ENCODE assay signal across 27 mouse cellular contexts in the genomic region with DNA sequence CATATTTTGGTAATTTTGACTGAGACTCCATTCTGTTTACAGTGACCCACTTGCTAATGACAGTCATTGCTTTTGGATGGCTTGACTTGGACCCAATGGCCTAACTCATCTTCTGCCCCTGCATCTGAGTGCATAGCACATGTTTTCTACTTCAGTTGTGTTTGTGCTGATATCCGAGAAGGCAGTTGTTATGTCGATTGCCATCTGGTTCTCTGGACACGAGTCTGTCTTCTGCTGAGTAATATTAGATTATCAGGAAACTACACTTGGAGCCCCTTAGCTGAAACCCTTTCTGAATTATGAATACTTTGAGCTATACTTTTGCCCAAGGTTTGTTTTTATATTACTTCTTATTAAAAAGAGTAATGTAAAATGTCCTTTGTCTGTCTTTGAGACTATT. TPM values are rescaled to one million over a fixed set of nuclear protein-coding genes. Genes with fewer than 3 reads are reported as not detected.
DNase-seq lines count a peak whose midpoint lies in the region; ATAC-seq and TF ChIP-seq lines count a peak whose summit lies in the region.
"Had no signal": no experiment of that assay in that cellular context is flagged by ENCODE, and none has a peak within 500 bp of the region (broad histone marks: within the 10 kb centered on the region; RNA-seq: fewer than 3 reads in every experiment).

No protein-coding gene starts in this region.

- H3K36me3 ChIP-seq in G1E (replicated peaks): peaks cover 4% of the 10 kb centered on the region
- H3K36me3 ChIP-seq in liver, embryonic 12.5 days: 0 out of 2 replicates have a peak, but pooled peaks cover 5% of the 10 kb centered on the region
- H3K36me3 ChIP-seq in liver, postnatal 0 days (replicated peaks; ENCODE audit: insufficient read depth, low read length): no peaks in the 10 kb centered on the region
- no peaks in the 10 kb centered on the region for H3K36me3 ChIP-seq in hindbrain, embryonic 14.5 days (replicated peaks; ENCODE audit: control insufficient read depth, insufficient read depth)
- H3K36me3 ChIP-seq: forebrain, embryonic 10.5 days; forebrain, embryonic 15.5 days; heart, embryonic 13.5 days; hindbrain, embryonic 10.5 days; intestine, embryonic 15.5 days; limb, embryonic 13.5 days; midbrain, embryonic 10.5 days; midbrain, embryonic 15.5 days had no signal

- no peak overlapping the region for H3K27ac ChIP-seq in liver, embryonic 12.5 days
- no peak overlapping the region for H3K27ac ChIP-seq in liver, postnatal 0 days (ENCODE audit: low read depth)
- H3K27ac ChIP-seq in hindbrain, embryonic 14.5 days: no peak overlapping the region
- H3K27ac ChIP-seq: forebrain, embryonic 10.5 days; forebrain, embryonic 15.5 days; heart, embryonic 13.5 days; hindbrain, embryonic 10.5 days; intestine, embryonic 15.5 days; layer of hippocampus, adult 2 months; limb, embryonic 13.5 days; macrophage; midbrain, embryonic 10.5 days; midbrain, embryonic 15.5 days had no signal

- WGBS in liver, embryonic 12.5 days (ENCODE audit: insufficient replicate concordance): 27% methylated on average over 3 of the region's 3 CpGs
- WGBS in liver, postnatal 0 days (ENCODE audit: insufficient replicate concordance): 60% methylated on average over 3 of the region's 3 CpGs
- 86% methylated on average over 3 of the region's 3 CpGs for WGBS in hindbrain, embryonic 14.5 days

- peaks cover 53% of the 10 kb centered on the region for H3K4me1 ChIP-seq in G1E (ENCODE audit: insufficient read depth, low read depth, low read length)
- H3K4me1 ChIP-seq in liver, embryonic 12.5 days: peaks cover 53% of the 10 kb centered on the region
- H3K4me1 ChIP-seq in liver, postnatal 0 days (ENCODE audit: insufficient read depth): peaks cover 6% of the 10 kb centered on the region
- H3K4me1 ChIP-seq in hindbrain, embryonic 14.5 days (replicated peaks; ENCODE audit: control insufficient read depth, insufficient read depth, low read length): no peaks in the 10 kb centered on the region
- H3K4me1 ChIP-seq: forebrain, embryonic 15.5 days; heart, embryonic 13.5 days; hindbrain, embryonic 10.5 days; intestine, embryonic 15.5 days; midbrain, embryonic 15.5 days had no signal

- peak overlapping the region; percentile 41 for H3K4me2 ChIP-seq in liver, embryonic 12.5 days
- no peak overlapping the region for H3K4me2 ChIP-seq in liver, postnatal 0 days (ENCODE audit: low read depth, low read length)
- no peak overlapping the region for H3K4me2 ChIP-seq in hindbrain, embryonic 14.5 days (replicated peaks)
- H3K4me2 ChIP-seq: forebrain, embryonic 15.5 days; heart, embryonic 13.5 days; intestine, embryonic 15.5 days; limb, embryonic 13.5 days; midbrain, embryonic 15.5 days had no signal

- peak; percentile 97 for TF ChIP-seq EP300 in liver, postnatal 0 days (IDR thresholded peaks at IDR 0.05; ENCODE audit: low read depth)

- no peaks in the 10 kb centered on the region for H3K27me3 ChIP-seq in G1E (ENCODE audit: insufficient read depth, low read length)
- no peaks in the 10 kb centered on the region for H3K27me3 ChIP-seq in liver, embryonic 12.5 days (replicated peaks)
- no peaks in the 10 kb centered on the region for H3K27me3 ChIP-seq in liver, postnatal 0 days (ENCODE audit: insufficient read depth, low read length)
- H3K27me3 ChIP-seq in hindbrain, embryonic 14.5 days (ENCODE audit: control insufficient read depth, insufficient read depth, low read length): no peaks in the 10 kb centered on the region
- H3K27me3 ChIP-seq: forebrain, embryonic 15.5 days; heart, embryonic 13.5 days; intestine, embryonic 15.5 days; limb, embryonic 13.5 days; midbrain, embryonic 15.5 days had no signal

- ATAC-seq in G1E (ENCODE audit: extremely low read depth, insufficient number of reproducible peaks, low FRiP score, poor library complexity, severe bottlenecking): peak; percentile 91
- ATAC-seq in common myeloid progenitor, adult 5-6 weeks (replicated peaks; ENCODE audit: low read depth, poor library complexity, severe bottlenecking): peak; percentile 38; the same call in 1 of the 2 replicates
- peak; percentile 90 for ATAC-seq in liver, embryonic 12.5 days
- peak; percentile 87 for ATAC-seq in liver, postnatal 0 days
- no peak for ATAC-seq in hindbrain, embryonic 14.5 days (ENCODE audit: low FRiP score)
- ATAC-seq: forebrain, embryonic 15.5 days; hindbrain, embryonic 16.5 days; intestine, embryonic 15.5 days; midbrain, embryonic 15.5 days had no signal

- DNase-seq in G1E (ENCODE audit: low spot score): peak; percentile 12
- DNase-seq in liver, postnatal 0 days: no peak
- DNase-seq in gastrocnemius, postnatal 10 days: no peak
- DNase-seq in hindbrain, embryonic 14.5 days (ENCODE audit: low spot score): no peak
- no peak for DNase-seq in adrenal gland, adult 2 months
- DNase-seq: cerebellum, adult 11 months; cerebellum, adult 9-10 months; heart, postnatal 10 days; kidney, adult 2 months; kidney, postnatal 36 days; lung, adult 2 months; lung, postnatal 10 days; right cerebral cortex, postnatal 4 days; thymus, postnatal 4 days had no signal

- H3K9me3 ChIP-seq in G1E (replicated peaks): no peaks in the 10 kb centered on the region
- no peaks in the 10 kb centered on the region for H3K9me3 ChIP-seq in liver, embryonic 12.5 days (replicated peaks)
- no peaks in the 10 kb centered on the region for H3K9me3 ChIP-seq in liver, postnatal 0 days (ENCODE audit: low read length)
- H3K9me3 ChIP-seq in hindbrain, embryonic 14.5 days (ENCODE audit: control insufficient read depth, low read length): no peaks in the 10 kb centered on the region
- H3K9me3 ChIP-seq: forebrain, embryonic 10.5 days; forebrain, embryonic 15.5 days; heart, embryonic 13.5 days; hindbrain, embryonic 10.5 days; intestine, embryonic 15.5 days; limb, embryonic 13.5 days; midbrain, embryonic 10.5 days; midbrain, embryonic 15.5 days had no signal

- no peak for TF ChIP-seq CTCF in G1E (IDR thresholded peaks at IDR 0.05; ENCODE audit: low read depth, low read length)
- TF ChIP-seq CTCF in liver, postnatal 0 days (IDR thresholded peaks at IDR 0.05; ENCODE audit: low read depth): no peak

- no peak overlapping the region for H3K9ac ChIP-seq in liver, embryonic 12.5 days
- no peak overlapping the region for H3K9ac ChIP-seq in liver, postnatal 0 days (replicated peaks)
- H3K9ac ChIP-seq in hindbrain, embryonic 14.5 days: no peak overlapping the region
- H3K9ac ChIP-seq: forebrain, embryonic 15.5 days; heart, embryonic 13.5 days; intestine, embryonic 15.5 days; limb, embryonic 13.5 days; midbrain, embryonic 15.5 days had no signal

- no peak overlapping the region; the same call in 1 of the 2 replicates for H3K4me3 ChIP-seq in G1E (ENCODE audit: low read depth, low read length)
- no peak overlapping the region for H3K4me3 ChIP-seq in liver, embryonic 12.5 days
- no peak overlapping the region for H3K4me3 ChIP-seq in liver, postnatal 0 days (ENCODE audit: low read depth, low read length)
- H3K4me3 ChIP-seq in hindbrain, embryonic 14.5 days (replicated peaks; ENCODE audit: low read length): no peak overlapping the region
- H3K4me3 ChIP-seq: forebrain, embryonic 10.5 days; forebrain, embryonic 15.5 days; heart, embryonic 13.5 days; hindbrain, embryonic 10.5 days; intestine, embryonic 15.5 days; layer of hippocampus, adult 2 months; limb, embryonic 13.5 days; midbrain, embryonic 10.5 days; midbrain, embryonic 15.5 days had no signal

RNA-seq across cellular contexts. Expression of a gene that starts 22.9 kb away (rescaled TPM):
- 31.6 and 31.7 TPM in 2 replicates for total RNA-seq in G1E (2014; fragmentation: Nextera tagmentation)
- 21.4 and 21.6 TPM in 2 replicates for total RNA-seq in G1E (2017)
- 4.3 and 5.2 TPM in 2 replicates for polyA plus RNA-seq in G1E (2012)
- 23.6 and 23.7 TPM in 2 replicates for total RNA-seq in common myeloid progenitor, adult 5-6 weeks (2017)
- 13.5 and 14.0 TPM in 2 replicates for polyA plus RNA-seq in liver, embryonic 12.5 days (2016; fragmentation: Nextera tagmentation; extraction: Ambion mirVana)
- polyA plus RNA-seq in liver, postnatal 0 days (2015; fragmentation: Nextera tagmentation; extraction: Ambion mirVana): 3.4 and 3.5 TPM in 2 replicates
- total RNA-seq in gastrocnemius, postnatal 10 days (2021): 10 to 100 TPM; 15.0 to 24.6 TPM
- polyA plus RNA-seq in hindbrain, embryonic 14.5 days (2014; fragmentation: Nextera tagmentation; extraction: Ambion mirVana): 15.2 and 18.7 TPM in 2 replicates
- total RNA-seq in adrenal gland, adult 2 months (2021): 10 to 100 TPM; 19.9 to 22.2 TPM
- polyA plus RNA-seq in adrenal gland, adult 2 months (2012; rRNA removed): 7.9 and 8.1 TPM in 2 replicates
